Mouse (Mus musculus) MEL (cell line): Measurements from ENCODE around the gene Actn2.

Experiments used
- CTCF ChIP-seq, 3 experiments: IDR thresholded peaks in 2 of 3; conservative IDR thresholded peaks in 1 of 3; 2 replicates each; pipeline ENCODE4 v1.5.1; 2011 to 2012; ENCODE audit warnings: low read length in 3 of 3, low read depth in 2 of 3, mild to moderate bottlenecking in 2 of 3, improper control_type of control experiment in 1 of 3, inconsistent platforms in 1 of 3, mixed read lengths in 1 of 3, moderate library complexity in 1 of 3; ENCODE audit not compliant: control insufficient read depth in 1 of 3, insufficient read depth in 1 of 3, poor library complexity in 1 of 3, severe bottlenecking in 1 of 3
- EP300 ChIP-seq, 2 experiments: IDR thresholded peaks; 2 replicates each; pipeline ENCODE4 v1.6.1; 2011; ENCODE audit warnings: improper control_type of control experiment in 2 of 2, low read length in 2 of 2, low read depth in 1 of 2, mild to moderate bottlenecking in 1 of 2
- POLR2AphosphoS5 ChIP-seq: IDR thresholded peaks from 2 replicates; pipeline ENCODE4 v1.6.1; 2012; ENCODE audit warnings: low read depth, borderline replicate concordance, mild to moderate bottlenecking, inconsistent platforms, low read length, moderate library complexity, mixed read lengths

GRCm38 (mm10) chr13:12361486-12361885 lies 20.9 kb upstream of the Actn2 start:
- TF ChIP-seq CTCF (IDR thresholded peaks at IDR 0.05 in 2 of 3, conservative IDR thresholded peaks at IDR 0.05 in 1 of 3; ENCODE audit: control insufficient read depth in 1 of 3, insufficient read depth in 1 of 3, low read depth in 2 of 3, low read length in 3 of 3, poor library complexity in 1 of 3, severe bottlenecking in 1 of 3) (no peak), POLR2AphosphoS5 (no peak), EP300 (IDR thresholded peaks at IDR 0.05; ENCODE audit: low read depth in 1 of 2, low read length in 2 of 2) (no peak)
